Mouse (Mus musculus) heart, postnatal 0 days (tissue): ENCODE measurements at regions not wholly inside any gene's neighbourhood (a gene's known extent, or its start where the extent isn't known, plus 50 kb on each side); places are given as distances from the start of the nearest gene placed in this dataset.

Source experiments
- CTCF ChIP-seq: IDR thresholded peaks from 2 replicates; pipeline ENCODE4 v1.5.1; 2016; ENCODE audit warnings: antibody characterized with exemption, control low read depth, low read depth
- EP300 ChIP-seq: IDR thresholded peaks from 2 replicates; pipeline ENCODE4 v1.6.1; 2016; ENCODE audit warnings: antibody characterized with exemption, low read depth

- TF ChIP-seq CTCF (no peak), EP300 (no peak)
Measured at GRCm38 (mm10) chr19:37496759-37497158, 53.5 kb upstream of the Exoc6 start.
